Mouse (Mus musculus): ENCODE data around the gene Otulinl. TPM values are rescaled to one million over a fixed set of nuclear protein-coding genes. Genes with fewer than 3 reads are reported as not detected.

The Otulinl gene
- total RNA-seq, 2 experiments from 2014 or later = 21.1 to 30.0 TPM

DNA sequence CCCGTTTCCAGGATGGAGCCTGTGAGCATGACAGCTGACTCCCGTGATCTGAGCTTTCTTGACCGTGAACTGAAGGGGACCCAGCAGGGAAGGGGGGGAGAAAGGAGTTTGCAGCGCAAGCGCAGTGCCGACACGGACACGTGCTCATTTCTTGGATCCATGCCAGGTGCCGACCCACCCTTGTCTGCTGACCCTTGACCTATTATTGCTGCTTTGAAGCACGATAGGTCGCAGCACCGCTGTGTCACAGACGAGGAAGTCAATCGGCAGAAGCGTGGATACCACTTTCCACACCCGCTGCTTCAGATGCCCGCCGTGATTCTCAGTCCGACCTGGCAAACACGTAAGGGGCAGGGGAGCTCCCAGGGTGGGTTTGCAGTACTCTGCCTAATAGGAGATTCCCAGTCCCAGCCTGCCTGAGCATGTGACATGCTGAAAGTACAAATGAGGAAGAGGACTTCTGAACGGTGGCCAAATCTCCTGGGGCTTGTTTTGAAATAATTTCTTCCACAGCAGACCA is 15.9 kb downstream of the Otulinl start:
- peak in 1 of 2 experiments; percentile 36 for DNase-seq (ENCODE audit: extremely low spot score in 1 of 2, low spot score in 2 of 2)
- no peak for TF ChIP-seq CTCF (IDR thresholded peaks at IDR 0.05)
- H3K4me3 ChIP-seq = no peak overlapping the region
- intact Hi-C loops (cut with DNase I) = no loop called here
- 0 out of 2 replicates have a peak overlapping the region, but pooled peaks have one; percentile 30 for H3K27ac ChIP-seq

DNA sequence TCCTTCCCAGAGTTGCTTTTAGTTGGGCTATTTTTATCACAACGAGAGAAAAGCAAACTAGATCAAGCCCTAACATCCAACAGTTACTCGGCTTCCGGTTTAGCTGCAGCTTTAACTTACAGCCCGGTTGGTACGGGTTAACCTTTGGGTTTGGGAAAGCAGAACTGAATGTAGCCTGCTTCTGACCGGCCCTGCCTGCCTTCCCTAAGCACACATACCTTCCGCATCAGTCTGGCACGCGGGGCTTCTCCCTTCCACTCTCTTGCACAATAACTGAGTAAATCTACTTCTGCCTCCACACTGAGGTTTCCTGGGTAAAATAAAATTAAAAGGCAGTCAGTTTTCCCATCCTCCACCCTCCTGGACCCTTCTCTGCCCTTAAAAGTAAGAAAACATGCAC is 17.3 kb downstream of the Otulinl start:
- no peak for TF ChIP-seq CTCF (IDR thresholded peaks at IDR 0.05)
- intact Hi-C loops (cut with DNase I) = no loop called here
- no peak for DNase-seq (ENCODE audit: extremely low spot score in 1 of 2, low spot score in 2 of 2)
- Histone ChIP-seq H3K4me3 (no peak overlapping the region), H3K27ac (no peak overlapping the region)

DNA sequence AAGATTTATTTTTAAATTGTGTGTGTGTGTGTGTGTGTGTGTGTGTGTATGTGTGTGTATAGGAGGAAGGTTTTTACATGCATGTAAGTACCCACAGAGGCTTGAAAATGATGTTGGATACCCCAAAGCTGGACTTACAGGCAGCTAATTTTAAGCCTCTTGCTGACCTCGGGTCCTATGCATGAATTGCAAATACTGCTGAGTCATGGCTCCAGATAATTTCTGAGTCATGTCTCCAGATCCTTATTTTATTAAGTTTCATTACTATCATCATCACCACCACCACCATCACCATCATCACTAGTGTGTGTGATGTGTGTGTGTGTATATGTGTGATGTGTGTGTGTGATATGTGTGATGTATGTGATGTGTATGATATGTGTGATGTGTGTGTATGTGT is 18.7 kb downstream of the Otulinl start:
- Histone ChIP-seq H3K27ac (no peak overlapping the region), H3K4me3 (no peak overlapping the region)
- DNase-seq (ENCODE audit: extremely low spot score in 1 of 2, low spot score in 2 of 2) = no peak
- intact Hi-C loops (cut with DNase I) = no loop called here
- no peak for TF ChIP-seq CTCF (IDR thresholded peaks at IDR 0.05)

DNA sequence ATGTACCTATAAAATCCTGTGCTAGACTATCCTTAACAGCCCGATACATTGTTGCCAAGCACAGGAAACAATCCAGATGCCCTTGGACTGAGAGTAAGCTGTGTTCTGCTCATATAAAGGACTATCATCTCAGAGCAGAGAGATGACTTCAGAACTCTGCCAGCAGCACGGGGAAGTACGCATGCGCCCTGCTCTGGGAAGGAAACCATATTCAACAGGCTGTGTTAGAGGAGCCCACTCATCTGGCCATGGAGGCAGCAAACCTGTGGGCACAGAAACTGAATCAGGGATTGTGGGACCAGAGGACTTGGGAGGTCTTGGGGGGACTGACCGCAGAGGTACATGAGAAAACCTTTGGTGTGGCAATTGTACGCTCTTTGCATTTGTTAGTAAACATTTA is 19.7 kb downstream of the Otulinl start:
- no peak overlapping the region for H3K27ac ChIP-seq
- no peak for DNase-seq (ENCODE audit: extremely low spot score in 1 of 2, low spot score in 2 of 2)
- no peak for TF ChIP-seq CTCF (IDR thresholded peaks at IDR 0.05)
- intact Hi-C loops (cut with DNase I) = no loop called here
- no peak overlapping the region for H3K4me3 ChIP-seq

DNA sequence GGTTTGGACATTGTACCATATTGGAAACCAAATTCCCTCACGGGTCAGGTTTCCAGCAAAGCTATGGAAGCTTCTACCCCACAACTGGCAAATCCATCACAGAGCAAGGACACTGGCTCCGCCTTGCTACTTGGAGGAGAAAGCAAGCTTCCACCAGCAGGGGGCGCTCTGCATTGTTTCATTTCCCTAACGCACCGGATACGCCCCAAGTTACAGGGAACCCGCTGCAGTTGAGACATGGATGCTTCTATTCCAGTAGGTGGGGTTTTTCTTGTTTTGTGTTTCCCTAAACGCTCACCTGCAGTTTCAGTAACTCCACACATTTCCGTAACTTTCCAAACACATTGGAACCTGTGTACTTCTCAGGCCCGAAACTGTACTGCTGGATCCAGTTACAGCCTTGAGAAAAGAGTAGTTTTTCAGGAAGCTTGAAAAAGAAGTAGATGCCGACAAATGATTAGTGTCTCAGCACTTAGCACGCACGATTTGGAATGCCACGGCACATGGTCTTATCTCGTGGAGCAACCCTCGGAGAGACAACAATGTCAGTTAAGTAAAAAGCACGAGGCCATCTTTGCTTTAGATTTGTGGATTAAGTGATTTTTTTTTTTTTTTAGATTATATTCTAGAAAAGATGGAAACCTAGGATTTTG is 21.7 kb downstream of the Otulinl start:
- peak; percentile 86 to 90 for DNase-seq (ENCODE audit: extremely low spot score in 1 of 2, low spot score in 2 of 2)
- H3K4me3 ChIP-seq = no peak overlapping the region
- H3K27ac ChIP-seq = no peak overlapping the region
- intact Hi-C loops (cut with DNase I) = loop anchor here (1.0 to 10.0 kb wide), 3 partner anchors 56 to 195 kb away; no protein-coding TSS in a partner anchor
- peak; percentile 94 for TF ChIP-seq CTCF (IDR thresholded peaks at IDR 0.05)

DNA sequence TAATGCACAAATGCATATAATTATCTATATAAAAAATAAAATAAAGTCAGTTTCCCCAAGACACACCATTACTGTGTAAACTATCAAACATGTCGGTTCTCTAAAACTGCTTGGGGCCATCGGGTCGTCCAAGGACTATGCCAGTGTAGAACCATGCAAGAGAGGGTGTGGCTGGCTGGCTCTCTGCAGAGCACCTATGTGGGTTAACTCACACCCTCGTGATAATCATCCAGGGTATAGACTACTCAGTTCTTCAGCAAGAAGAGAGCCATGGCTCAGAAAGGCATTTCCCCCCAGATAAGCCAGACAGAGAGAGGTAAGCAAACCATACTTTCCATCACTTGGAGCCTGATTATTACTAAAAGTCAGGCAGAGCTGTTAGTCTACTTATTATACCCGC is 22.2 kb downstream of the Otulinl start:
- no peak for DNase-seq (ENCODE audit: extremely low spot score in 1 of 2, low spot score in 2 of 2)
- no peak overlapping the region for H3K4me3 ChIP-seq
- no peak for TF ChIP-seq CTCF (IDR thresholded peaks at IDR 0.05)
- intact Hi-C loops (cut with DNase I) = loop anchor here (1.0 to 10.0 kb wide), 3 partner anchors 56 to 196 kb away; no protein-coding TSS in a partner anchor
- H3K27ac ChIP-seq = no peak overlapping the region

DNA sequence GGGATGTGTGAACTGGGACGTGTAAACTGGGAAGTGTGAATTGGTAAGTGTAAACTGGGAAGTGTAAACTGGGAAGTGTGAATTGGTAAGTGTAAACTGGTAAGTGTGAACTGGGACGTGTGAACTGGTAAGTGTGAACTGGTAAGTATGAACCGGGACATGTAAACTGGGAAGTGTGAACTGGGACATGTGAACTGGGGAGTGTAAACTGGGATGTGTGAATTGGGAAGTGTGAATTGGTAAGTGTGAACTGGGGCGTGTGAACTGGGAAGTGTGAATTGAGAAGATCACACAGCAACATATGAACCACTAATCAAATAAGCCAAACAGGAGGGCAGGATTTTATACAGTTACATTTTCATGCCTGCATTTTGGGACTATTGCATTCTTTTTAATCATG is 23.0 kb downstream of the Otulinl start:
- DNase-seq (ENCODE audit: extremely low spot score in 1 of 2, low spot score in 2 of 2) = no peak
- TF ChIP-seq CTCF (IDR thresholded peaks at IDR 0.05) = no peak
- Histone ChIP-seq H3K4me3 (no peak overlapping the region), H3K27ac (no peak overlapping the region)
- intact Hi-C loops (cut with DNase I) = loop anchor here (5.0 to 10.0 kb wide), 2 partner anchors 169 to 196 kb away; no protein-coding TSS in a partner anchor

DNA sequence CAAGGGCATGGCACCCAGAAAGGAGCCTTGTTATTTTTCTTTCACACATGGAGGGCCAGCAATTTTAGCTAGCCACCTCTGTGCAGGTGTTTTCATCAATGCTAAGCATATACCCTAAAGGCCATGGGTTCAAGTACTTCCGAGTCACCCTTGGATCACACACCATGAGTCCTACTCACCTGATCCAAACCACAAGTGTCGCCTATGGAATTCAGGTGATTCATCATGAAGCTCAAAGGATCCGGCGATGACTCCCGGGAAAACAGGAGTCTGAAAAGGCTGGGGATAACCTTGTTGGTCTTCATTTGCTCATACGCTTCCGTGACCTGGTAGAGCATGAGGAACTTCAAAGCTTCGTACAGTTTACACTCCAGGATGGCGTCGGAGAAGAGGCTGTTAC is 23.5 kb downstream of the Otulinl start:
- no peak for DNase-seq (ENCODE audit: extremely low spot score in 1 of 2, low spot score in 2 of 2)
- intact Hi-C loops (cut with DNase I) = loop anchor here (5.0 to 10.0 kb wide), 2 partner anchors 169 to 197 kb away; no protein-coding TSS in a partner anchor
- Histone ChIP-seq H3K27ac (no peak overlapping the region), H3K4me3 (no peak overlapping the region)
- TF ChIP-seq CTCF (IDR thresholded peaks at IDR 0.05) = no peak

DNA sequence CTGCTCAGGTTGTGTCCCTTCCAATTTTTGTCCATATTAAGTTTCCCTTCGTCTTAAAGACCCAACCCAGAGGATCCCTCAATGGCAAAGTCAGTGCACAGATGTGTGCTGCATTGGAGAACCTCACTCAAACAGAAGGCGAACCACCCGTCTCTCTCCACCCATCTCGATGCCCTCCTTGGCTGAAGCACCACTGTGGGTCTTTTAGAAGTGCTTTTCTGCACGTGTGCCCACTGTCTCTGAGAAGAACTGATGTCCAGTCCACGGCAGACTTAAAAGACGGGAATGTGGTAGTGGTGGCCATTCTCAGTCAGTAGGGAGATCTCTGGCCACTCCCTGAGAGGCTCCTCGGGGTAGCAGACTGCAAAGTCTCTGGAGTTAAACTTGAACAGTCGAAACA is 24.8 kb downstream of the Otulinl start:
- no peak for TF ChIP-seq CTCF (IDR thresholded peaks at IDR 0.05)
- no peak for DNase-seq (ENCODE audit: extremely low spot score in 1 of 2, low spot score in 2 of 2)
- intact Hi-C loops (cut with DNase I) = loop anchor here (5.0 to 10.0 kb wide), 2 partner anchors 171 to 198 kb away; no protein-coding TSS in a partner anchor
- Histone ChIP-seq H3K27ac (no peak overlapping the region), H3K4me3 (no peak overlapping the region)

DNA sequence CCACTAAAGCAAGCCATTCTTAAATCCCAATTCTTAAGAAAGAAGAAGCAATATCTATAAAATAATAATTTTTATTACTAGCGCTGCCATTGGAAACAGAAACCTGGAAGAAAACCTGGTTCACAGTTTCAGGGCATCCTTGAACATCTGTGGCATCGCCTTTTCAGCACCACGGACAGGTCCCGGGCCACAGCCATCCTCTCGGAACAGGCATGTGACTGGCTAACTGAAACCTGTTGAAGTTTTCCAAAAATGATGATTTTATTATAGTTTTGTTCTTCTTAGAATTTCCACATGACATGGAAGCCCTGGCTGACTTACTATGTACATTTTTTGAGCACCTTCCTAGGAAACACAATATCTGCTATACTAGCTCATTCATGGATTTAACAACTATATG is 26.4 kb downstream of the Otulinl start:
- intact Hi-C loops (cut with DNase I) = loop anchor here (5.0 to 10.0 kb wide), 2 partner anchors 172 to 200 kb away; no protein-coding TSS in a partner anchor
- no peak for DNase-seq (ENCODE audit: extremely low spot score in 1 of 2, low spot score in 2 of 2)
- no peak for TF ChIP-seq CTCF (IDR thresholded peaks at IDR 0.05)
- H3K27ac ChIP-seq = no peak overlapping the region
- no peak overlapping the region for H3K4me3 ChIP-seq

DNA sequence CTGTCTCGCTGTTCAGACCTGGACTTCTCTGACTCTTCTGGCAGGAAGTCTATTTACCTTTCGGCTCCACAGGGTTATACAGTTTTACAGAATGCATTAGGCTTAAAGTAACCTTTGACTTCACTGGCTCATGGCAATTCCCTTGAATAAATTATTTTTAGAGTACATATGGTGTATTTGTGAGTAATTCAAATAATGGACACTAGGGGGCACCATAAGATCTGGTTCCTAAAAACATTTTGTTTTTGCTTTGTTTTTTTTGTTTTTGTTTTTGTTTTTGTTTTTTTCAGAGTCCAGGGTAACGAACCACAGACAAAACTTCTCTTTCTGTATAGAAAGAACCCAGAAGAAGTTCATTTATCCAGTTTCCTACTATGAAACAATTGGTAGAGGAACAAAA is 33.7 kb downstream of the Otulinl start:
- DNase-seq (ENCODE audit: extremely low spot score in 1 of 2, low spot score in 2 of 2) = no peak
- TF ChIP-seq CTCF (IDR thresholded peaks at IDR 0.05) = peak; percentile 67
- H3K27ac ChIP-seq = no peak overlapping the region
- H3K4me3 ChIP-seq = no peak overlapping the region
- intact Hi-C loops (cut with DNase I) = no loop called here

DNA sequence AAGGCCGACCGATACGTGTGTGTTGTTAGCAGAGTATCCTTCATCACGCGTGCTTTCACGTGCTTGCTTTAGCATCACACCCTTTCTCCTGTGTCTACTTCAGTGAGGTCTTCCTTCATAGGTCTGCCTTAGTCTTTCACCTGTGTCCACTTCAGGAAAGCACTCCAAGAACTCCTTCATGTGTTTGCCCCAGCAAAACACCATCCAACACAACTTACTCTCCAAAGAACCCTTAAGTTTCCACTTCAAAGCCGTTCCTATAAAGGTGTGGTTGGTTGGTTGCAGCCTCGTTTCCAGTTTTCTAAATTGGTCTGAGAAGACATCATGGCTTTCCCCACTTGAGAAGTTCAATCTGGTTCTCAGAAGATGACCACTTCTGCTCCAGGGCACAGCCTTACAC is 34.7 kb downstream of the Otulinl start:
- intact Hi-C loops (cut with DNase I) = no loop called here
- DNase-seq (ENCODE audit: extremely low spot score in 1 of 2, low spot score in 2 of 2) = no peak
- Histone ChIP-seq H3K4me3 (no peak overlapping the region), H3K27ac (no peak overlapping the region)
- no peak for TF ChIP-seq CTCF (IDR thresholded peaks at IDR 0.05)

DNA sequence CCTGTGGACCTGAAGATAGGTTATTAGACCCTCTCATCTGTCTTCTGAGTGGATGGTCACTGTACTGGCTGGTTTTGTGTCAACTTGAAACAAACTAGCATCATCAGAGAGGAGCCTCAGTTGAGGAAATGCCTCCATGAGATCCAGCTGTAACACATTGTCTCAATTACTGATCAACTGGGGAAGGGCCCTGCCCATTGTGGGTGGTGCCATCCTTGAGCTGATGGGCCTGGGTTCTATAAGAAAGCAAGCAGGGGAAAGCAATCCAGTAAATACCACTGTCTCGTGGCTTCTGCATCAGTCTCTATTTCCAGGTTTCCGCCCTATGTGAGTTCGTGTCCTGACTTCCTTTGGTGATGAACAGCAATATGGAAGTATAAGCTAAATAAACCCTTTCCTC is 36.1 kb downstream of the Otulinl start:
- Histone ChIP-seq H3K4me3 (no peak overlapping the region), H3K27ac (no peak overlapping the region)
- intact Hi-C loops (cut with DNase I) = no loop called here
- no peak for DNase-seq (ENCODE audit: extremely low spot score in 1 of 2, low spot score in 2 of 2)
- TF ChIP-seq CTCF (IDR thresholded peaks at IDR 0.05) = no peak
